Mouse (Mus musculus): Measurements from ENCODE around the gene Slc17a5. TPM values are rescaled to one million over a fixed set of nuclear protein-coding genes. Genes with fewer than 3 reads are reported as not detected.
"Not testable (repeated sequence)": the region's sequence is repeated elsewhere in the genome, so short reads cannot be mapped to it uniquely, and the experiment has no call there.

Slc17a5 gene
- total RNA-seq, 2 experiments from 2014 or later = 2.8 to 3.2 TPM

GRCm38 (mm10) chr9:78488021-78488420 lies 99.8 kb downstream of the Slc17a5 start:
- DNase-seq (ENCODE audit: low spot score) = not testable (repeated sequence)

Other genes with a start within 250 kb of the Slc17a5 start
- gene Gsta2, start 232.3 kb downstream of the Slc17a5 start, total RNA-seq (2021) = 1 to 10 TPM in 1 of 2 experiments, under 1 TPM in 1; 0.71 to 1.0 TPM
- gene Dppa5a, start 219.9 kb downstream of the Slc17a5 start, total RNA-seq (2021) = not detected
- not detected for gene Ooep, start 209.3 kb downstream of the Slc17a5 start, total RNA-seq (2021)
- gene Ddx43, start 192.3 kb downstream of the Slc17a5 start, total RNA-seq (2021) = not detected
- under 1 TPM; 0.11 to 0.14 TPM for gene Cgas, start 144.8 kb downstream of the Slc17a5 start, total RNA-seq (2021)
- gene Mto1, start 139.8 kb downstream of the Slc17a5 start, total RNA-seq (2021) = 10 to 100 TPM; 18.1 to 18.3 TPM
- not detected for gene Gm17324, start 139.3 kb downstream of the Slc17a5 start, total RNA-seq (2021)
- 100 to 1,000 TPM; 424 to 467 TPM for gene Eef1a1, start 98.9 kb downstream of the Slc17a5 start, total RNA-seq (2021)
- gene Cd109, start 27.5 kb upstream of the Slc17a5 start, total RNA-seq (2021) = under 1 TPM; 0.27 to 0.74 TPM

Measured in gastrocnemius, adult 18-20 months (tissue).